Mouse (Mus musculus): ENCODE measurements around the gene Parp4. TPM values are rescaled to one million over a fixed set of nuclear protein-coding genes. Genes with fewer than 3 reads are reported as not detected.

The Parp4 gene
- polyA plus RNA-seq (2017; shearing (Covaris generic)), result 10 to 100 TPM; 15.6 to 23.5 TPM

GRCm38 (mm10) chr14:56575416-56575815, at the start of gene Parp4, which contains the start of gene Cenpj:
TSS of gene Parp4 (plus strand) at chr14:56575619.
TSS of gene Cenpj (minus strand) at chr14:56575425.

DNA sequence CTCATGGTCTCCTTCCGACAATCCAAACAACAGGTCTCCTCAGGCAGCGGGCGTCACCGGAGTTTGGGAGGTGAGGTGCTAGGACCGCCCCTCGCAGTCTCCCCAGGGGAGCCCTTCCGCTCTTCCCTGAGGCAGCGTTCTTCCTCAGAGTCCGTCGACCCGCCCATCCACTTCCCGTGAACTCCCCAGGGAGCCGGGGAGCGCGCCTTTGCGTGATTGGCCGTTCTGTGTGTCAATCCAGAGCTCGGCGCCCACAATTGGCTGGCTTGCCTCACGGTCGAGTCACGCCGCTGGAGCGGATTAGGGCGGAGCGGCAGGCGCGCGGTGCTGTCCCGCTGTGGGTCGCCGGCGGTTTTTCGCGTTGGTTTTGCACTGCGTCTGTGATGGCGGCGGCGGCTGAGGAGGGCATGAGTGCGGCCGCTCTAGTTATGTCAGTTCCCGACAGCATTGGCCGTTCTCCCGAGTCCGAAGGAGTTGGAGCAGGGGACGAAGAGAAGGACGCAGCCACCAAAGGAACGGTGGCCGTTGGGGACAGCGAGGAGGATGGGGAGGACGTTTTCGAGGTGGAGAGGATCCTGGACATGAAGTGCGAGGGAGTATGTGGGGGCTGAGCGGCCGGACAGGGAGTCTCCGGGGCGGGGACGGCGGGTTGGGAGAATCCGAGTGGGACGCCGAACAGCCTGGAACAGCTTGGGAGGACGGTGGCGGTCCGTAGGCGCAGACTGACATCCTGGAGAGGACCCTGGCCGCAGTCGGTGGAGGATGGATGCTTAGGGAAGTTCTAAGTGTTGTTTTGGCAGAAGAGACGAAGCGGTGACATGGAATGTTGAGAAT, 92.8 kb downstream of the Parp4 start, which contains the start of gene Mphosph8:
Gene Mphosph8, plus strand, starts transcription at position 280 of the 834 bp plus-strand sequence.

Other genes with a start within 250 kb of the Parp4 start
- under 1 TPM in 1 of 2 experiments, not detected in 1; 0.06 TPM for gene Atp12a, start 210.6 kb upstream of the Parp4 start, polyA plus RNA-seq (2017; shearing (Covaris generic))
- under 1 TPM in 1 of 2 experiments, not detected in 1; 0.60 TPM for gene Rnf17, start 173.0 kb upstream of the Parp4 start, polyA plus RNA-seq (2017; shearing (Covaris generic))
- gene Cenpj, start 194 bp upstream of the Parp4 start, polyA plus RNA-seq (2017; shearing (Covaris generic)), result 10 to 100 TPM in 1 of 2 experiments, 1 to 10 TPM in 1; 8.9 to 10.3 TPM
- gene Mphosph8, start 92.6 kb downstream of the Parp4 start, polyA plus RNA-seq (2017; shearing (Covaris generic)), result 10 to 100 TPM; 45.1 to 46.9 TPM
- gene Pspc1, start 202.7 kb downstream of the Parp4 start, polyA plus RNA-seq (2017; shearing (Covaris generic)), result 10 to 100 TPM; 39.3 to 42.9 TPM
- 10 to 100 TPM; 41.4 to 46.3 TPM for gene Zmym5, start 236.1 kb downstream of the Parp4 start, polyA plus RNA-seq (2017; shearing (Covaris generic))

Measured in activated CD4-positive, CD25-positive, alpha-beta regulatory T cell (primary cell).